Mouse (Mus musculus): ENCODE results near the gene Hectd3. TPM values are rescaled to one million over a fixed set of nuclear protein-coding genes. Genes with fewer than 3 reads are reported as not detected.
A peak's percentile ranks its signal among the peaks of the same experiment; 100 is the strongest.

The Hectd3 gene
- polyA plus RNA-seq, 1 experiment from 2014 or later = 25.6 TPM

DNA sequence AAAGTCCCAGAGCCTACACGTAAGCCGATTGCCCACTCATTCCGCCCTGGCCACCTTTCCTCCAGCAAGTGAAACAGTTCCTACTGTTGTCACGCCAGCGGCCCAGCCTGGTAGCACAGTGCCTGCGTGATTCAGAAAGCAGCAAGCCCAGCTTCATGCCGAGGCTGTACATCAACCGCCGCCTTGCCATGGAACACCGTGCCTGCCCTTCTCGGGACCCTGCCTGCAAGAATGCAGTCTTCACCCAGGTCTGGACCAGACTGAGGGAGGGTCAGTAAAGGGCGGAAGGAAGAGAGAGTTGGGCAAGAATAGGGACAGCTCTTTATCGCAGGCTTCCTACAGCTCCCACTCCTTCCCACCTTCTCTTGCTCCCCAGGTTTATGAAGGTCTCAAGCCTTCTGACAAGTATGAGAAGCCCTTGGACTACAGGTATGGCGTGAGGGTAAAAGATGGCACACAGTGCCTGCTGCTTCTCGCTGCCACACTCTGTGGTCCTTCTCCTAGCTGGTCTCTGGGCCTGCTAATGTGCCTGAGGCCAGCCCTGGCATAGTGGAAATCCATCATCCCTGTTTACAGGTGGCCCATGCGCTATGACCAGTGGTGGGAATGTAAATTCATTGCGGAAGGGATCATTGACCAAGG is 4.5 kb downstream of the Hectd3 start:
- peaks cover 67% of the 10 kb centered on the region for H3K36me3 ChIP-seq
- ATAC-seq (ENCODE audit: low read depth) = no peak
- H3K27me3 ChIP-seq = no peaks in the 10 kb centered on the region
- 91% methylated on average over 17 of the region's 17 CpGs for WGBS
- H3K27ac ChIP-seq (replicated peaks) = no peak overlapping the region
- no peak overlapping the region for H3K4me2 ChIP-seq
- H3K9ac ChIP-seq = no peak overlapping the region
- H3K4me3 ChIP-seq = no peak overlapping the region
- H3K4me1 ChIP-seq (replicated peaks) = peaks cover 20% of the 10 kb centered on the region
- H3K9me3 ChIP-seq = no peaks in the 10 kb centered on the region

DNA sequence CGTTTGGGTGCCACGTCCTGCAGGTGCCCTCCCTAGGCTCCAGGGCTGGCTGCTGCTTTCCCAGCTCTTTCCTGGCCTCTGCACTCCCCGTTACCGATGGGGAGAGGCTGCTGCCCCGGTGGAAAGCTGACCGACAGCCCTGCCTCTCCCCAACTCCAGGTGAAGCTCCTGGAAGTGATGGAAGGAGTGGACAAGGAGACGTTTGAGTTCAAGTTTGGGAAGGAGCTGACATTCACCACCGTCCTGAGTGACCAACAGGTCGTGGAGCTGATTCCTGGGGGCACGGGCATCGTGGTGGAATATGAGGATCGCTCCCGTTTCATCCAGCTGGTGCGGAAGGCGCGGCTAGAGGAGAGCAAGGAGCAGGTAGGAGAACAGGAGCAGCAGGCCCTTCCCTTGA is 6.8 kb downstream of the Hectd3 start:
- no peak overlapping the region for H3K4me3 ChIP-seq
- H3K4me1 ChIP-seq (replicated peaks) = 0 out of 2 replicates have a peak, but pooled peaks cover 3% of the 10 kb centered on the region
- H3K9ac ChIP-seq = no peak overlapping the region
- H3K9me3 ChIP-seq = no peaks in the 10 kb centered on the region
- peaks cover 71% of the 10 kb centered on the region for H3K36me3 ChIP-seq
- ATAC-seq (ENCODE audit: low read depth) = no peak
- 88% methylated on average over 16 of the region's 16 CpGs for WGBS
- no peak overlapping the region for H3K4me2 ChIP-seq
- no peaks in the 10 kb centered on the region for H3K27me3 ChIP-seq
- no peak overlapping the region for H3K27ac ChIP-seq (replicated peaks)

GRCm38 (mm10) chr4:117002543-117003521 is 7.7 kb downstream of the Hectd3 start:
- H3K9ac ChIP-seq = 0 out of 2 replicates have a peak overlapping the region, but pooled peaks have one; percentile 34
- H3K9me3 ChIP-seq = no peaks in the 10 kb centered on the region
- peak; percentile 71; the same call in 1 of the 2 replicates for ATAC-seq (ENCODE audit: low read depth)
- H3K4me1 ChIP-seq (replicated peaks) = 0 out of 2 replicates have a peak, but pooled peaks cover 3% of the 10 kb centered on the region
- H3K4me3 ChIP-seq = no peak overlapping the region
- H3K4me2 ChIP-seq = no peak overlapping the region
- WGBS = 56% methylated on average over 38 of the region's 38 CpGs
- H3K27ac ChIP-seq (replicated peaks) = no peak overlapping the region
- H3K27me3 ChIP-seq = no peaks in the 10 kb centered on the region
- peaks cover 70% of the 10 kb centered on the region for H3K36me3 ChIP-seq

GRCm38 (mm10) chr4:117004649-117005048 is 9.5 kb downstream of the Hectd3 start:
- Histone ChIP-seq H3K9ac (no peak overlapping the region), H3K27ac (replicated peaks) (no peak overlapping the region), H3K27me3 (no peaks in the 10 kb centered on the region), H3K4me2 (no peak overlapping the region), H3K4me3 (no peak overlapping the region), H3K36me3 (peaks cover 52% of the 10 kb centered on the region), H3K9me3 (no peaks in the 10 kb centered on the region), H3K4me1 (replicated peaks) (0 out of 2 replicates have a peak, but pooled peaks cover 3% of the 10 kb centered on the region)
- ATAC-seq (ENCODE audit: low read depth) = no peak
- WGBS = 84% methylated on average over 4 of the region's 4 CpGs

GRCm38 (mm10) chr4:117005611-117006400 is 10.7 kb downstream of the Hectd3 start:
- H3K27me3 ChIP-seq = no peaks in the 10 kb centered on the region
- no peak overlapping the region for H3K9ac ChIP-seq
- no peak overlapping the region for H3K4me3 ChIP-seq
- 0 out of 2 replicates have a peak, but pooled peaks cover 3% of the 10 kb centered on the region for H3K4me1 ChIP-seq (replicated peaks)
- H3K27ac ChIP-seq (replicated peaks) = no peak overlapping the region
- H3K36me3 ChIP-seq = peaks cover 40% of the 10 kb centered on the region
- WGBS = 70% methylated on average over 7 of the region's 7 CpGs
- no peak overlapping the region for H3K4me2 ChIP-seq
- ATAC-seq (ENCODE audit: low read depth) = no peak
- no peaks in the 10 kb centered on the region for H3K9me3 ChIP-seq

DNA sequence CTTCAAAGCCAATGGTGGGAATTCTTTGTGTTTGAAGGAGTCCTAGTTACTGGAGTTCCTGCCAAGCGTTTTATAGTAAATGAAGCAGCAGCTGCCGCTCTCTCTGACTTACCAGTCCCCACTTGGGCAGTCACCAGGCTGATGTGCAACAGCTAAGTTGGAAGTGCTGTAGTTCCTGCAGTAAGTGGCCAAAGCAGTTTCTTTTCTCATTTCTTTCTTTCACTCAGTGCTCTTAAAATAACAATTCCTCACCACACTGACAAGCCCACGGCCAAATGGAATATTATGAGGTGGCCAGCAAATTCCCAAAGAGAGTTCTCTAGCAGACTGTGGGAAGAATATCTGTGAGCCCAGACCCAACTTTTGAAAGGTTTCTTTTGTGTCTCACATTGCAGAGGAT is 11.9 kb downstream of the Hectd3 start:
- H3K36me3 ChIP-seq = peaks cover 28% of the 10 kb centered on the region
- H3K9ac ChIP-seq = no peak overlapping the region
- no peak overlapping the region for H3K4me3 ChIP-seq
- H3K4me2 ChIP-seq = no peak overlapping the region
- H3K9me3 ChIP-seq = no peaks in the 10 kb centered on the region
- 0 out of 2 replicates have a peak, but pooled peaks cover 3% of the 10 kb centered on the region for H3K4me1 ChIP-seq (replicated peaks)
- 69% methylated on average over 3 of the region's 3 CpGs for WGBS
- no peaks in the 10 kb centered on the region for H3K27me3 ChIP-seq
- no peak for ATAC-seq (ENCODE audit: low read depth)
- no peak overlapping the region for H3K27ac ChIP-seq (replicated peaks)

GRCm38 (mm10) chr4:117010231-117010630 is 15.1 kb downstream of the Hectd3 start:
- H3K4me2 ChIP-seq = no peak overlapping the region
- no peak overlapping the region for H3K27ac ChIP-seq (replicated peaks)
- H3K4me1 ChIP-seq (replicated peaks) = no peaks in the 10 kb centered on the region
- H3K27me3 ChIP-seq = no peaks in the 10 kb centered on the region
- H3K36me3 ChIP-seq = no peaks in the 10 kb centered on the region
- H3K9ac ChIP-seq = no peak overlapping the region
- H3K9me3 ChIP-seq = no peaks in the 10 kb centered on the region
- WGBS = 87% methylated on average over 5 of the region's 5 CpGs
- no peak overlapping the region for H3K4me3 ChIP-seq
- no peak for ATAC-seq (ENCODE audit: low read depth)

GRCm38 (mm10) chr4:117013596-117013995 is 18.5 kb downstream of the Hectd3 start:
- H3K4me1 ChIP-seq (replicated peaks) = 0 out of 2 replicates have a peak, but pooled peaks cover under 1% of the 10 kb centered on the region
- H3K9me3 ChIP-seq = no peaks in the 10 kb centered on the region
- no peak for ATAC-seq (ENCODE audit: low read depth)
- no peak overlapping the region for H3K4me2 ChIP-seq
- no peak overlapping the region for H3K9ac ChIP-seq
- H3K27me3 ChIP-seq = no peaks in the 10 kb centered on the region
- H3K27ac ChIP-seq (replicated peaks) = no peak overlapping the region
- 81% methylated on average over 6 of the region's 6 CpGs for WGBS
- H3K4me3 ChIP-seq = no peak overlapping the region
- no peaks in the 10 kb centered on the region for H3K36me3 ChIP-seq

DNA sequence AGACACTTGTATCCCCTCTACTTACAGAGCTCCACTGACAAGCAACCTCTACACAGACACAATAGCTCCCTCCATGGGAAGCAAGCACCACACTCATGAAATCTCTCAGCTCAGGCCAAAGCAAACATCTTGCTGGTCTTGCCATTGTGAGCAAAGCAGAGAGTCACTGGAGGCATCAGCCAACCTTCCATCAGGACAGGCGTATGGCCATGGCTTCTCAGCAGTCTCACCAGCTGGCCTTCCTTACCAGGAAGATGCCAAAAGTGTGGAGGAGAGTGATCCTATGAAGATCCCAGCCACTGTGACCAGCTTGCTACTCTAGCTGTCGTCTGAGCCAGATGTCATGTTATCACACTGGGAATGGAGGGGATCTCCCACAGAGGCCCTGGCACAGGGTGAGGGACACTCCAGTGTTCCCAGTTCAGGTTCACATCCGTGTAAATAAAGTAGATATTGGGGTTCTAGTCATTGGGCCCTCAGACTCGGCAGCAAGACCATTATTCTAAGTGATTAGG is 19.8 kb downstream of the Hectd3 start:
- no peak overlapping the region for H3K9ac ChIP-seq
- H3K4me1 ChIP-seq (replicated peaks) = peaks cover 6% of the 10 kb centered on the region
- H3K36me3 ChIP-seq = no peaks in the 10 kb centered on the region
- 71% methylated on average over 4 of the region's 4 CpGs for WGBS
- no peak for ATAC-seq (ENCODE audit: low read depth)
- no peak overlapping the region for H3K4me2 ChIP-seq
- no peaks in the 10 kb centered on the region for H3K9me3 ChIP-seq
- H3K27me3 ChIP-seq = no peaks in the 10 kb centered on the region
- H3K27ac ChIP-seq (replicated peaks) = no peak overlapping the region
- no peak overlapping the region for H3K4me3 ChIP-seq

DNA sequence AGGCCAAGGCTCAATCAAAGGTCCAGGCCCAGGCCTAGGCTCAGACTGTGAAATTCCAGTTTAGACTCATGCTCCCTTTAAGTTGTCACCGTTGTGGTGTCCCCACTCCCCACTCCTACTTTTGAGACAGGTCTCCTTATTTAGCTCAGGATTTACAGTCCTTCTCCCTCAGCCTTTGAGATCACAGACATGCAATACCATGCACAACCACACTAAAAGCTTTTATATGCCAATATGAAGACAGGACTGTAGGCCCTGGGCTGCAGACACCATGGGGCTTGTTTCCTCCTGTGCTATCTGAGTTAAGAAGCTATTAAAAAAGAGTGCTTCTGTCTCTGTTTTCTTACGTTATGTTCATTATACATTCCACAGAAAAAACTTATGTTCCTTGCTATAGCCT is 22.6 kb downstream of the Hectd3 start:
- WGBS = 86% methylated on average over 2 of the region's 2 CpGs
- H3K9me3 ChIP-seq = no peaks in the 10 kb centered on the region
- H3K36me3 ChIP-seq = peaks cover 9% of the 10 kb centered on the region
- no peak overlapping the region for H3K4me3 ChIP-seq
- H3K27me3 ChIP-seq = no peaks in the 10 kb centered on the region
- no peak overlapping the region for H3K27ac ChIP-seq (replicated peaks)
- ATAC-seq (ENCODE audit: low read depth) = no peak
- no peak overlapping the region for H3K9ac ChIP-seq
- H3K4me1 ChIP-seq (replicated peaks) = peaks cover 15% of the 10 kb centered on the region
- H3K4me2 ChIP-seq = no peak overlapping the region

- no peak overlapping the region for H3K4me3 ChIP-seq
- ATAC-seq (ENCODE audit: low read depth) = no peak
- H3K36me3 ChIP-seq = peaks cover 15% of the 10 kb centered on the region
- no peaks in the 10 kb centered on the region for H3K27me3 ChIP-seq
- peaks cover 15% of the 10 kb centered on the region for H3K4me1 ChIP-seq (replicated peaks)
- no peak overlapping the region for H3K9ac ChIP-seq
- 83% methylated on average over 7 of the region's 7 CpGs for WGBS
- no peak overlapping the region for H3K4me2 ChIP-seq
- H3K9me3 ChIP-seq = no peaks in the 10 kb centered on the region
- no peak overlapping the region for H3K27ac ChIP-seq (replicated peaks)
Observed at GRCm38 (mm10) chr4:117018327-117018726, 23.2 kb downstream of the Hectd3 start.
